Mouse (Mus musculus) kidney, adult 2 months (tissue): ENCODE data around the gene Fam155a.

ENCODE experiments used
- CTCF ChIP-seq: fragments of 200-500 bp; conservative IDR thresholded peaks from 2 replicates; pipeline ENCODE4 v1.5.1; 2011; ENCODE audit warnings: low read depth, mild to moderate bottlenecking, control low read depth, low read length, moderate library complexity, mixed read lengths; ENCODE audit not compliant: insufficient read depth, insufficient read length
- POLR2A ChIP-seq: fragments of 200-500 bp; IDR thresholded peaks from one replicate; pipeline ENCODE4 v1.6.1; 2011; ENCODE audit warnings: low read depth, low read length, control low read depth

GRCm38 (mm10) chr8:9437822-9438221, 333.1 kb downstream of the Fam155a start:
- TF ChIP-seq POLR2A (no peak), CTCF (no peak)
